Mouse (Mus musculus) cortical plate, adult 2 months (tissue): ENCODE measurements around the gene Unc45a. TPM values are rescaled to one million over a fixed set of nuclear protein-coding genes. Genes with fewer than 3 reads are reported as not detected.
"Not testable (repeated sequence)": the region's sequence is repeated elsewhere in the genome, so short reads cannot be mapped to it uniquely, and the experiment has no call there.

ENCODE experiments used
- H3K27ac ChIP-seq: fragments of 200-500 bp; 2 replicates; pipeline ENCODE4 v1.5.1; 2012; ENCODE audit warnings: low read length, control low read depth, inconsistent platforms; ENCODE audit not compliant: insufficient read depth
- H3K4me1 ChIP-seq: fragments of 200-500 bp; 2 replicates; pipeline ENCODE4 v1.6.1; 2011; ENCODE audit warnings: low read length; ENCODE audit not compliant: control insufficient read depth, insufficient read depth
- H3K4me3 ChIP-seq: fragments of 200-500 bp; 2 replicates; pipeline ENCODE4 v1.5.1; 2011; ENCODE audit warnings: mild to moderate bottlenecking, low read length, control low read depth; ENCODE audit not compliant: insufficient read depth
- CTCF ChIP-seq: fragments of 200-500 bp; IDR thresholded peaks from 2 replicates; pipeline ENCODE4 v1.5.1; 2011; ENCODE audit warnings: mild to moderate bottlenecking, control low read depth, low read length; ENCODE audit not compliant: insufficient read depth; ENCODE audit errors: extremely low read depth
- POLR2A ChIP-seq: fragments of 200-500 bp; IDR thresholded peaks from 2 replicates; pipeline ENCODE4 v1.6.1; 2011; ENCODE audit warnings: mild to moderate bottlenecking, low read length, control low read depth; ENCODE audit not compliant: insufficient read depth; ENCODE audit errors: extremely low read depth
- polyA plus RNA-seq: library from polyadenylated mRNA; depleted of rRNA; stranded (reverse); fragments of >200 nt; gene quantifications from 2 replicates; pipeline ENCODE4 v1.2.3, GENCODE M21; 2012

Gene Unc45a
- polyA plus RNA-seq, 1 experiment: 55.4 TPM

DNA sequence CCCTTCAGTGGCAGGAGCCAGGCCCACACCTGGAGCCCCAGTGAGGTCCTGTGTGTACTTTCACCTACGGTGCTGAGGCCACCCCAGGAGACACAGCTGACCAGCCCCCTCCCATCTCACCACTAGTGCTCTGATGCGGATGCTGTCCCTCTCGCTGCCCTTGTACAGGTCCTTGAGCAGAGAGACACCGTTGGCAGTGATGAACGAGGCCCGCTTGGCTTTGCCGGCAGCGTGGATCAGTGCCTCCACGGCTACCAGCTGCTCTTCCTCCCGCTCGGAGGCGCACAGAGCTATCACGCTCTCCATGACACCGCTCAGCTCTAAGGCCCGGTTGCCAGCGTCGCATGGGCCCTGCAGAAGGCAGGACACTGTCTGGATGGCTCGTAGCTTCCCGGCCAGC, 9.4 kb downstream of the Unc45a start:
- no peaks in the 10 kb centered on the region; the same call in 1 of the 2 replicates for H3K4me1 ChIP-seq
- no peak overlapping the region for H3K27ac ChIP-seq

DNA sequence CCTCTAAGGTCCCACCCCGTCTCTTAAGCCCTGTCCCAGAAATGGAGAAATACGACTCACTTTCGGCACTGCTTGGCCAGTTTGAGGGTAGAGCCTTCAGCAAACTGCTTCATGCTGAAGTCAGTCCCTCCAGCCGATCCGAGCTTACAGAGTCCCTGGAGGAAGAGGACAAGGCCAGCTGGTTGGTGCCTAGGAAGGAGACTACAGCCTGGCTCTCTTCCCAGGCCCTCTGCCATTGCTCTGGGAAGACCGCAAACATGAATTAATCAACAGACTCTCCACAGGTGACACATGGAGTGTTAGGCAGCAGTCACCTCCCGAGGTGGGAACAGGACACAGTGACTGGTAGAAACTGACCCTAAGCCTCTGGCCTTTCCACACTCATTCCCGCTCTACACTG, 10.5 kb downstream of the Unc45a start:
- Histone ChIP-seq H3K4me1 (no peaks in the 10 kb centered on the region), H3K4me3 (no peak overlapping the region), H3K27ac (no peak overlapping the region)
- no peak for TF ChIP-seq CTCF
- TF ChIP-seq POLR2A: no peak

More for the DNA sequence above, 9.4 kb downstream of the Unc45a start:
- TF ChIP-seq POLR2A: no peak
- TF ChIP-seq CTCF: no peak
- H3K4me3 ChIP-seq: no peak overlapping the region

DNA sequence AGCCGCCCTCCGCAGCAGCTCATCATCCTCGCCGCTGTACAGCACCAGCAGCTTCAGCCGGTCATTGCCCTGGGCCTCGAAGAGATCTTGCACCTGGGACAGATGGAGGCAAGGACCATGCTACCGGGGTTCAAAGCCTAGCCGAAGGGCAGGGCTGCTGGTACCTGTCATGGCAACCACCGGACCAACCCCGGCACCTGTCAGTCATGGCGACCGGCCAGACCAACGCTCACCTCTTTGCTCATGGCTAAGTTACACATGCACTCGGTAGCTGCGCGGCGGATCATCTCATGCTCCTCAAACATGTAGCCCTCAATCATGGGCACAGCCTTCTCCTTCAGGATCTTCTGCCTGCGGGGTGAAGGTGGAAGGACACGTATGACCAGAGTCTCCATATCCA, 14.7 kb downstream of the Unc45a start:
- Histone ChIP-seq H3K4me3 (no peak overlapping the region), H3K4me1 (no peaks in the 10 kb centered on the region), H3K27ac (no peak overlapping the region)
- TF ChIP-seq POLR2A: no peak
- TF ChIP-seq CTCF: no peak

DNA sequence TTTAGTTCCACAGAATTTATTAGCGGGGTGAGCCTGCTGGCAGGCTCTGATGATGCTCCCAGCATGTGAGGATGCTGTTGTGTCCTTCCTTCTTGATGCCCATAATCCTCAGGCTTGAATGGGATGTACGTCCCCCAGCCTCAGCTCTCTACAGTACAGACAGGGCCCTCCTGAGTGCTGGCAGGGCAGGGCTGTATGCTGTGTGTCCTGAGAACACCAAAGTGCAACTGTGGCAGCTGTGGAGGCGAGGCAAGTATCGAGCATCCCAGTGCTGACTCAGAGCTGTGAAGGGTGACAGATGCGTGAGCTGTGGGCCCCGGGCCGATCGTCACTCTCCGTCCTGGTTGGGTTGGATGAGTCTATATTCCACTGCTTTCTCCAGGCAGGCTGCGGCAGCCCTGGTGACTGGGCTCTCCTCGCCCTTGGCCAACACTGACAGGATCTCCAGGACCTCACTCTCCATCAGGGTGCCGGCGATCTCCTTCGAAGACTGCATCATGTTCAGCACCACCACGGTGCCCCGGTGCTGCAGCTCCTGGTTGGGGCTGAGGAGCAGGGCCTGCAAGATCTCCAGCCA, 15.4 kb downstream of the Unc45a start:
- TF ChIP-seq POLR2A: no peak
- TF ChIP-seq CTCF: no peak

DNA sequence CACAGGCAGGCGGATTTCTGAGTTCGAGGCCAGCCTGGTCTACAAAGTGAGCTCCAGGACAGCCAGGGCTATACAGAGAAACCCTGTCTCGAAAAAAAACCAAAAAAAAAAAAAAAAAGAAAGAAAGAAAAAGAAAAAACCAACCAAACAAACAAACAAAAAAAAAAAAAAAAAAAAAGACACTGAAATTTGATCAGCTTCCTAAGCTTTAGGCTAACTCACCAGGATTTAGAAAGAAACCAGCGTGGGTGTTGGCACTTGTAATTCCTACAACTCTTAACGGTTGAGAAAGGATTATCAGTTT, 16.0 kb downstream of the Unc45a start:
- H3K4me1 ChIP-seq, H3K4me3 ChIP-seq, H3K27ac ChIP-seq: not testable (repeated sequence)

More for the DNA sequence above, 15.4 kb downstream of the Unc45a start:
- Histone ChIP-seq H3K4me1 (no peaks in the 10 kb centered on the region), H3K27ac (no peak overlapping the region), H3K4me3 (no peak overlapping the region)

DNA sequence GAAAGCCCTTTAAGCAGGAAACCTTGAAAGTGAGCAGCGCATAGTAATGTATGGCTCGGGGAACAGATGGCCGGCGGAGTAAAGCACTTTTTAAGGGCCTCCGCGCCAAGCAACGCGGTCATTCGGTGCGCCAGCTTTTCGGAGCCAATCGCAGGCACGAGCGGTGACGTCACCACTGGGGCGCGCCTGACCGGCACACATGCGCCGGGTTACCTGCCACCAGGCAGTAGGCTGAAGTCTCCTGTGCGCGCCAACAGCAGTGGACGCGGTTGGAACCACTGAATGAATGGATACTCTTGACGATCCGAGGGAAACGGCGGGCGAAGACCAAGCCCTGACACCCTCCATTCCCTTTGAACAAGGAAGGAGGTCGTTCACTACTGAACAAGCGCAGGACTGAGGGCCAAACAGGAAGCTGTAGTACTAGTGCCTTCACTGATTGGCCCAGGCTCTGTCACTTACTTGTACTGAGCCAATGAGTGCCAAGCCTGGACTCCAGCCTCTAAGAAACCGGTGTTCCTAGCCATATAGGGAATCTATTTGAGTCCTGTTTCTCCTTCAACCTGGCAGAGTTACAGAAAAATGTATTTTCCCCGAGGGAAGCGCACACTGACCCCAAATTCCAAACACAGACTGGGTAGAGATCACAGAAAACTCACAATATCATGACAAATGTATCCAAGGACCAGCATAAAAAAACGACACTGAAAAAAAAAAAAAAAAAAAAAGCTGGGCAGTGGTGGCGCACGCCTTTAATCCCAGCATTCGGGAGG, 16.6 kb downstream of the Unc45a start, which contains the start of gene Rccd1:
TSS of gene Rccd1 (minus strand) at position 412 of the 773 bp plus-strand sequence.
- Histone ChIP-seq H3K4me1 (no peaks in the 10 kb centered on the region), H3K4me3 (peak within 1 kb of the TSS; percentile 54), H3K27ac (peak within 1 kb of the TSS; percentile 89)
- TF ChIP-seq POLR2A: peak; percentile 90
- TF ChIP-seq CTCF: no peak

DNA sequence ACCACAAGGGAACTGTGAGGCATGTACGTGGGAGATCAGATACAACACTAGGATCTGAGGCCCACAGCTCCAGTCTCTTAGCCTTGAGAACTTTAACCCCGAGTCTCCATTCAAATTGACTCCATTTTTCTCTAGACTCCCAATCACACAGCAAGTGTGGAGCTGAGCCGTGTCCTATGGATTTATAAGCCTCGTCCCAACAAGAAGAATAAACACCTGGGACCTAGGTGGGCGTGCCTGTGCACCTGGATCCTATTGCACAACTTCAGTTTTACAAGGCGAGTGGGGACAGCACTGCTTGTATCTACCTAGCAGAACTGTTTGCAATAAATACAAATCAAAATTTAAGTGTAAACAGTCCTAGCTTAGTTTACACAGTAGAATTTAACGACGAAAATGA, 17.5 kb downstream of the Unc45a start:
- Histone ChIP-seq H3K27ac (no peak overlapping the region), H3K4me3 (peak overlapping the region; percentile 54), H3K4me1 (no peaks in the 10 kb centered on the region)
- TF ChIP-seq CTCF (no peak), POLR2A (no peak)

DNA sequence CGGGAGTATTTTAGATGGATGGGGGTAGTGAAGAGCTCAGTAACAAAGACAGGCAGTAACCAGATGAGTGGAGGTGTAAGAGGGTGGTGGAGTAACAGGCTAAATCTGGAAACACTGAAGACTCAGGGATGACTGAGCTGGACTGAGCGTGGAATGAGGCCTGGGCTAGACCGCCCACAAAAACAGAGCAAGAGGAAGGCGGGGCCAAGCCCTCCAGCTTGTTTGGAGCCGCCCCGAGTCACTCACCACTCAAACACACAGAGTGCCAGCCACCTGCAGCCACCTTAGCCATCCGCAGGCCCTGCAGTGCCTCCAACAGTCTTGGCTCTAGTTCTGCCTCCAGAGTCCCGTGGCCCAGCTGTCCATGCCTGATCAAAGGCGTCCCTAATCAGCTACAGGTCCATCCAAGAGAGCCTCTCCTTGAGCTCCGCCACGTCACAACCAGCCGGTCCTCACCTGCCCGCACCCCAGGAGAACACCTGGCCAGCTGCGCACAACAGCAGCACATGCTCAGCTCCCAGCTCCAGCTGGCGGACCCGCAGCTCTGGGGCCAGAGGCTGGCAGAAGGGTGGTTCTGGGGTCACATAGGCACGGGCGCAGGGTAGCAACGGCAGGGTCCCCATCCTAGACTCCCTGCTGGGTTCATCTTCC, 20.8 kb downstream of the Unc45a start:
- Histone ChIP-seq H3K4me1 (no peaks in the 10 kb centered on the region), H3K27ac (no peak overlapping the region), H3K4me3 (no peak overlapping the region)
- TF ChIP-seq POLR2A (no peak), CTCF (no peak)

DNA sequence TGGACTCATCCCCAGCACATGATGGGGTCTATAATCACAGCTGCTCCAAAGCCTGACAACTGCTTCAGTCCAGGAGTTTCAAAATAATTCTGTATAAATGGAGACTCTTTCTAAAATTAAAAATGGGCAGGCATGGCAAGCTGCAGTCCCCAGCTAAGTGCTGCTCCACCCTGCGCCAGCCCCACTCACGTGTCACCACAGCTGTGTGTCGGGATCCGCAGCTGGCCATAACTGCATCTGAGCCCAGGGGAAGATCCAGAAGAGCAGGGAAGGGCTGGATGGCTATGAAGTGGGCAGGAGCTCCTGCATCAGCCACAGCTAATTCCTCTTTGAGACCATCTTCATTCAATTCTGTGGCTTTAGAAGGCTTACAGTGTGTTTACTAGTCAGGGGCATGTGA, 22.1 kb downstream of the Unc45a start:
- H3K4me1 ChIP-seq: no peaks in the 10 kb centered on the region
- TF ChIP-seq CTCF (no peak), POLR2A (no peak)
- peak overlapping the region; percentile 22; the same call in 1 of the 2 replicates for H3K27ac ChIP-seq
- no peak overlapping the region for H3K4me3 ChIP-seq
